Mouse (Mus musculus) lung, postnatal 4 days (tissue): ENCODE measurements at regions not wholly inside any gene's neighbourhood (a gene's known extent, or its start where the extent isn't known, plus 50 kb on each side); places are given as distances from the start of the nearest gene placed in this dataset.
"Not testable (repeated sequence)": the region's sequence is repeated elsewhere in the genome, so short reads cannot be mapped to it uniquely, and the experiment has no call there.

Source experiments
- DNase-seq, 2 experiments: peaks; one replicate each; pipeline ENCODE4 v3.0.0; 2021

- no peak for DNase-seq
These were observed 209.5 kb downstream of the Tbl1xr1 start for GRCm38 (mm10) chr3:22285904-22286303.

GRCm38 (mm10) chr3:22293466-22293865 lies 217.0 kb downstream of the Tbl1xr1 start:
- DNase-seq = no peak

GRCm38 (mm10) chr3:22294081-22294480 lies 217.6 kb downstream of the Tbl1xr1 start:
- DNase-seq = not testable (repeated sequence)

DNA sequence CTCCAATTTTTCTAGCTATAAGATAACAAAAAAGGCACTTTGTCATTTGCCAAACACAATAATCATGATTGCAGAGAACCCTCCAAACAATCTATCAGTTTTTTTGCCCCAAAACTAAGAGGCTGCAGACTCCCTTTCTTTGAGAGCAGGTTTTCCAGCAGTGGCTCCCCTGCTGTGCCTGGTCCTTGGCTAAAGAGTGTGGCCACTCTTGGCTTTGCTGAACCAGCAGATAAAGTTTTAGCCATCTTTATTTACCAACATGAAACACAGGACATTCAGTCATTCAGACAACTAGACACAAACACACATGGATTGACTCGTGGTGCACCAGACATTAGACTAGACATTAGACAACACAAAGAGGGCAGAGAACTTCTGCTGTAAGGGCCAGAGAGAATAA lies 220.5 kb downstream of the Tbl1xr1 start:
- not testable (repeated sequence) for DNase-seq

- not testable (repeated sequence) for DNase-seq
These were observed 221.4 kb downstream of the Tbl1xr1 start for GRCm38 (mm10) chr3:22297831-22298230.

DNA sequence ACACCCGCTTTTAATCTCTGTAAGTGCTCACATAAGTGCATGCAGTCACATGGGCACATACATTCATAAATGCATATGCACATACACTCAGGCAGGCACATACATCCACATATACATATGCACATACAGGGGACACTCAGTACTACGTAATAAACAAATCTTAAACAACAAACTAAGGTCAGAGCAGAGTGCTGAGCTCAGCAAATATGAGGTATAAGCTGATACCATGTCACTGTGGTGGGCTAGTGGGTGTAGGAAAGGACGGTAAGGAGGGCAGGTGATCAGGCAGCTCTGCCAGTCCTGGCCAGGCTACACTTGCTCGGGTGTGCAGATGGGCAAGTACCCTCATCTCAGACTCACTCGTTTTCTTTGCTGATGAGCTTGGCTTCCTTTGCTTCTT lies 224.1 kb downstream of the Tbl1xr1 start:
- no peak for DNase-seq

DNA sequence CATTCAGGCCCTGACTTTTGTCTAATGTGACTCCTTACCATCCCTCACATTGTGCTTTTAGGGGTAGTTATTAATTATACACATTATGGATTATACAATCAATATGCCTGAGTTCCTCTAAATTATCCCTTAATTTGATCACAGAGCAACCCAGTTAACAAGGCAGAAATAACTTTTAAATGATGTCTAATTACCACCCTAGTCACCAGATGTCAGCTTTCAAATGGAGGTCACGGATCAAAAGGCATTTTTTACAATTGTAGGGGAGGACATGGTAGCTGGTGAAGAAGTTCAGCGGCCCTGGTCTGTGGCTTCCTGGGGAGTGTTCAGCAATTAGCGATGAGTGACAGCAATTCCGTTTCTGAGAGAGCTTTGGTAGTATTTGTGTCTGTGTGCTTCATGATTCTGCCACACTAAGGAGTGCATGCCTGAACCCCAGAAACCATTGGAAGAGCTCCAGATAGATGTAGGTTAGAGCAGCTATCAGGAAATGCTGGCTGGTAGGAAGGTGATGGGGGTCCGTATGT lies 225.6 kb downstream of the Tbl1xr1 start:
- no peak for DNase-seq

DNA sequence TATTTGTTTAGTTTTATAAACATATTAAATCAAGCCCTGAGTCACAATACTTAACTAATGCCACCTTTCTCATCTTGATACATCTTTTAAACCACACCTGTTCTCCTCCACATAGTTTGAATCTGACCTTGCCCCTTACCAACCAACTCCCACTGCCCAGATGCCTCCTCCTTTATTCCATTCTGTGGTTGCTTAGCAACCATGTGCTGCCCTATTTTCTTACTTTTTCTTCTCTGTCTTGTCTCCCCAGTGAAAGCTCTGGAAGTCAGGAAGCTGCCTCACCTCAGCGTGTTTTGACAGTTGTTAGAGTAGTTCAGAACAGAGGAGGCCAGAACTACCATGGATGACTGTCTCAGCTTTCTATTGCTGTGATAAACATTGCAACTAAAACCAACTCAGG lies 227.7 kb downstream of the Tbl1xr1 start:
- no peak for DNase-seq

DNA sequence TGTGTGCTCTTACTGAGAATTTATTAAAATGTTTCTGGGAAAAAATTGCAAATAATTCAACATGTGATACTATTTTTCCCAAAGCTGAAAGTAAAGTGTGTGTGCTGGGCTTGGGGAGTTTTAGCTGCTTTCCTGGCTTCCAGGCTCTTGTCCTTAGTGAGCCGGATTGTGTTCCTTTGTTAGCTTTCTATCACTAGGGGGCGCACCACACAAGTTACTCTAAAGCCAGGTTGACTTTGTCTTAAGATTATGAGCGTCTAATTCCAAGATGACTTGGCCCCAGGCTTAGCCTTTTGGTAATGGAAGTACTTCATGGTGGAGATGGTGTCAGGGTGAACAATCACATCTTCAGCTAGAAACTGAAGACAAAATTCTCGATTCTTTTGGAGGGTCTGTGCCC lies 230.2 kb downstream of the Tbl1xr1 start:
- no peak for DNase-seq

DNA sequence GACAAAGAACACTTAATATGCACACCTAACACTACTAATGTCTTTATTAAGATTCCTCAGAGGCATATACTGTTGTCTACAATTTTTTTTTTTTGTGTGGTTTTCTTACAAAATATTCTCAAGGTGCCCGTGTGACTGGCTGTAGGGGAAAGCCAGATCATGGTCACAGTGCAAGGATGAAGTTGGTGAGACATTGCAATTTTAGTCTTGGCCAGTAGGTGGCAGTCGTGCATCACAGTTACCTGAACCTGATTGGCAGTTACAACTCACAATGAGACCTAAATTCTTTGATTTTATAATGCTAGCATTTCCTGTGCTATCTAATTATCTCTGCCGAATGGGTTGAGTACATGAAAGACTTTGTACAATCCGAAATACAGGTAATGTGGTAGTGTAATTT lies 232.5 kb downstream of the Tbl1xr1 start:
- DNase-seq = peak; percentile 23 to 54

GRCm38 (mm10) chr3:22316466-22317185 lies 240.2 kb downstream of the Tbl1xr1 start:
- DNase-seq = no peak

- DNase-seq = not testable (repeated sequence)
These were observed 244.0 kb downstream of the Tbl1xr1 start for GRCm38 (mm10) chr3:22320425-22320824.

DNA sequence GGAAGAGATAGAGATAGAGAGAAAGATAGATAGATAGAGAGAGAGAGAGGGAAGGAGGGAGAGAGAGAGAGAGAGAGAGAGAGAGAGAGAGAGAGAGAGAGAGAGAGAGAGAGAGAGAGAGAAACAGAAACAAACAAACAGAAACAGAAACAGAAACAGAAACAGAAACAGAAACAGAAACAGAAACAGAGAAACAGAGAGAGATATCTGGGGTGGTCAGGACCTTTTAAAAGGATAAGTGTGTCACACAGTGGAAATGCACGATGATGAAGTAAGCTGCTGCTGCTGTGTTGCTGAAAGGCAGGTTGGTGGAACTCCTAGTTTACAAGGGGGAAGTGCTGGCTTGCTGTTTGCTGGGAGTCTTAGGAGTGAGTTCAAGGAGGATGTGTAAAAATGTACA lies 254.8 kb downstream of the Tbl1xr1 start:
- no peak for DNase-seq
